Mouse (Mus musculus): ENCODE measurements at regions not wholly inside any gene's neighbourhood (a gene's known extent, or its start where the extent isn't known, plus 50 kb on each side); places are given as distances from the start of the nearest gene placed in this dataset.

GRCm38 (mm10) chr3:37872329-37872728 lies 148.0 kb upstream of the Gm5148 start:
- no peak overlapping the region for H3K4me3 ChIP-seq (ENCODE audit: insufficient read depth, low read depth, low read length)
- H3K4me1 ChIP-seq (ENCODE audit: control insufficient read depth, insufficient read depth, insufficient read length, low read length) = peaks cover 26% of the 10 kb centered on the region
- no peak overlapping the region for H3K27ac ChIP-seq (replicated peaks; ENCODE audit: low read depth, low read length)

GRCm38 (mm10) chr3:37871076-37871475 lies 146.8 kb upstream of the Gm5148 start:
- Histone ChIP-seq H3K4me3 (ENCODE audit: insufficient read depth, low read depth, low read length) (no peak overlapping the region), H3K27ac (replicated peaks; ENCODE audit: low read depth, low read length) (no peak overlapping the region), H3K4me1 (ENCODE audit: control insufficient read depth, insufficient read depth, insufficient read length, low read length) (peaks cover 22% of the 10 kb centered on the region)

GRCm38 (mm10) chr3:37868454-37868853 lies 144.2 kb upstream of the Gm5148 start:
- Histone ChIP-seq H3K27ac (replicated peaks; ENCODE audit: low read depth, low read length) (no peak overlapping the region), H3K4me3 (ENCODE audit: insufficient read depth, low read depth, low read length) (no peak overlapping the region), H3K4me1 (ENCODE audit: control insufficient read depth, insufficient read depth, insufficient read length, low read length) (peaks cover 7% of the 10 kb centered on the region; the same call in 1 of the 2 replicates)

GRCm38 (mm10) chr3:37862756-37863155 lies 138.5 kb upstream of the Gm5148 start:
- Histone ChIP-seq H3K4me1 (ENCODE audit: control insufficient read depth, insufficient read depth, insufficient read length, low read length) (no peaks in the 10 kb centered on the region), H3K27ac (replicated peaks; ENCODE audit: low read depth, low read length) (no peak overlapping the region), H3K4me3 (ENCODE audit: insufficient read depth, low read depth, low read length) (no peak overlapping the region)

- Histone ChIP-seq H3K27ac (replicated peaks; ENCODE audit: low read depth, low read length) (no peak overlapping the region), H3K4me3 (ENCODE audit: insufficient read depth, low read depth, low read length) (no peak overlapping the region), H3K4me1 (ENCODE audit: control insufficient read depth, insufficient read depth, insufficient read length, low read length) (no peaks in the 10 kb centered on the region)
These were observed 136.6 kb upstream of the Gm5148 start for GRCm38 (mm10) chr3:37860715-37861461.

- Histone ChIP-seq H3K27ac (replicated peaks; ENCODE audit: low read depth, low read length) (no peak overlapping the region), H3K4me3 (ENCODE audit: insufficient read depth, low read depth, low read length) (no peak overlapping the region), H3K4me1 (ENCODE audit: control insufficient read depth, insufficient read depth, insufficient read length, low read length) (no peaks in the 10 kb centered on the region)
These were observed 135.9 kb upstream of the Gm5148 start for GRCm38 (mm10) chr3:37860034-37860714.

GRCm38 (mm10) chr3:37858624-37859302 lies 134.5 kb upstream of the Gm5148 start:
- Histone ChIP-seq H3K4me1 (ENCODE audit: control insufficient read depth, insufficient read depth, insufficient read length, low read length) (no peaks in the 10 kb centered on the region), H3K27ac (replicated peaks; ENCODE audit: low read depth, low read length) (no peak overlapping the region), H3K4me3 (ENCODE audit: insufficient read depth, low read depth, low read length) (no peak overlapping the region)

GRCm38 (mm10) chr3:37846191-37847003 lies 122.1 kb upstream of the Gm5148 start:
- Histone ChIP-seq H3K4me3 (ENCODE audit: insufficient read depth, low read depth, low read length) (no peak overlapping the region), H3K4me1 (ENCODE audit: control insufficient read depth, insufficient read depth, insufficient read length, low read length) (peaks cover 13% of the 10 kb centered on the region; the same call in 1 of the 2 replicates), H3K27ac (replicated peaks; ENCODE audit: low read depth, low read length) (no peak overlapping the region)

GRCm38 (mm10) chr3:37845313-37846023 lies 121.2 kb upstream of the Gm5148 start:
- Histone ChIP-seq H3K4me3 (ENCODE audit: insufficient read depth, low read depth, low read length) (no peak overlapping the region), H3K4me1 (ENCODE audit: control insufficient read depth, insufficient read depth, insufficient read length, low read length) (peaks cover 13% of the 10 kb centered on the region; the same call in 1 of the 2 replicates), H3K27ac (replicated peaks; ENCODE audit: low read depth, low read length) (peak overlapping the region; percentile 65)

GRCm38 (mm10) chr3:37844731-37845312 lies 120.5 kb upstream of the Gm5148 start:
- peaks cover 13% of the 10 kb centered on the region; the same call in 1 of the 2 replicates for H3K4me1 ChIP-seq (ENCODE audit: control insufficient read depth, insufficient read depth, insufficient read length, low read length)
- H3K27ac ChIP-seq (replicated peaks; ENCODE audit: low read depth, low read length) = peak overlapping the region; percentile 65

GRCm38 (mm10) chr3:37842289-37842688 lies 118.0 kb upstream of the Gm5148 start:
- H3K4me3 ChIP-seq (ENCODE audit: insufficient read depth, low read depth, low read length) = no peak overlapping the region
- peaks cover 22% of the 10 kb centered on the region for H3K4me1 ChIP-seq (ENCODE audit: control insufficient read depth, insufficient read depth, insufficient read length, low read length)
- H3K27ac ChIP-seq (replicated peaks; ENCODE audit: low read depth, low read length) = no peak overlapping the region

More at GRCm38 (mm10) chr3:37844731-37845312, 120.5 kb upstream of the Gm5148 start:
- no peak overlapping the region for H3K4me3 ChIP-seq (ENCODE audit: insufficient read depth, low read depth, low read length)

- peaks cover 19% of the 10 kb centered on the region for H3K4me1 ChIP-seq (ENCODE audit: control insufficient read depth, insufficient read depth, insufficient read length, low read length)
- peak overlapping the region; percentile 61 for H3K27ac ChIP-seq (replicated peaks; ENCODE audit: low read depth, low read length)
These were observed 114.6 kb upstream of the Gm5148 start for GRCm38 (mm10) chr3:37838896-37839295.

GRCm38 (mm10) chr3:37836749-37837148 lies 112.5 kb upstream of the Gm5148 start:
- H3K4me1 ChIP-seq (ENCODE audit: control insufficient read depth, insufficient read depth, insufficient read length, low read length) = peaks cover 19% of the 10 kb centered on the region
- peak overlapping the region; percentile 71 for H3K27ac ChIP-seq (replicated peaks; ENCODE audit: low read depth, low read length)
- no peak overlapping the region for H3K4me3 ChIP-seq (ENCODE audit: insufficient read depth, low read depth, low read length)

More at GRCm38 (mm10) chr3:37838896-37839295, 114.6 kb upstream of the Gm5148 start:
- H3K4me3 ChIP-seq (ENCODE audit: insufficient read depth, low read depth, low read length) = no peak overlapping the region

GRCm38 (mm10) chr3:37835687-37836086 lies 111.4 kb upstream of the Gm5148 start:
- Histone ChIP-seq H3K4me1 (ENCODE audit: control insufficient read depth, insufficient read depth, insufficient read length, low read length) (peaks cover 19% of the 10 kb centered on the region), H3K27ac (replicated peaks; ENCODE audit: low read depth, low read length) (0 out of 2 replicates have a peak overlapping the region, but pooled peaks have one; percentile 7), H3K4me3 (ENCODE audit: insufficient read depth, low read depth, low read length) (no peak overlapping the region)
